Mouse (Mus musculus) embryonic facial prominence, embryonic 14.5 days (tissue): Measurements from ENCODE around the gene Hs3st2. TPM values are rescaled to one million over a fixed set of nuclear protein-coding genes. Genes with fewer than 3 reads are reported as not detected.

ENCODE experiments used
- ATAC-seq: fragments of 200-750 bp; cut with Nextera tagmentation; 2 replicates; pipeline ENCODE4 v1.8.0; 2017; ENCODE audit warnings: low read depth, moderate number of reproducible peaks, moderate TSS enrichment
- DNase-seq: peaks from one replicate; pipeline ENCODE4 v3.0.0-alpha.2; 2015; ENCODE audit warnings: low spot score
- H3K27ac ChIP-seq: fragments of 300-500 bp; sonication (generic); replicated peaks from 2 replicates; pipeline ENCODE4 v1.5.1; 2014; ENCODE audit warnings: low read depth, mild to moderate bottlenecking, low read length, moderate library complexity
- H3K27me3 ChIP-seq: fragments of 300-500 bp; sonication (generic); replicated peaks from 2 replicates; pipeline ENCODE4 v1.6.1; 2014; ENCODE audit warnings: low read length; ENCODE audit not compliant: control insufficient read depth, insufficient read depth
- H3K36me3 ChIP-seq: fragments of 300-500 bp; sonication (generic); 2 replicates; pipeline ENCODE4 v1.6.1; 2014; ENCODE audit warnings: low read length, mixed read lengths; ENCODE audit not compliant: control insufficient read depth, insufficient read depth
- H3K4me1 ChIP-seq: fragments of 300-500 bp; sonication (generic); 2 replicates; pipeline ENCODE4 v1.6.1; 2014; ENCODE audit warnings: antibody characterized with exemption, low read length; ENCODE audit not compliant: control insufficient read depth, insufficient read depth
- H3K4me2 ChIP-seq: fragments of 300-500 bp; sonication (generic); 2 replicates; pipeline ENCODE4 v1.6.1; 2014; ENCODE audit warnings: low read depth, mild to moderate bottlenecking, low read length, moderate library complexity, mixed read lengths
- H3K4me3 ChIP-seq: fragments of 300-500 bp; sonication (generic); 2 replicates; pipeline ENCODE4 v1.5.1; 2014; ENCODE audit warnings: low read depth, mild to moderate bottlenecking, low read length
- H3K9ac ChIP-seq: fragments of 300-500 bp; sonication (generic); 2 replicates; pipeline ENCODE4 v1.6.1; 2014; ENCODE audit warnings: low read depth, mild to moderate bottlenecking, low read length, moderate library complexity, mixed read lengths
- H3K9me3 ChIP-seq: fragments of 300-500 bp; sonication (generic); 2 replicates; pipeline ENCODE4 v1.6.1; 2016; ENCODE audit warnings: low read length; ENCODE audit not compliant: control insufficient read depth
- WGBS: fragments of 180-500 bp; shearing (Covaris S2); extraction: QIAGEN DNeasy Blood & Tissue Kit; methylation state at CpG from one replicate; pipeline ENCODE4 v1.1.7; 2014; 5-methylcytosine and 5-hydroxymethylcytosine counted together
- polyA plus RNA-seq: library from polyadenylated mRNA; unstranded; fragments of >200 nt; fragmentation: Nextera tagmentation; extraction: Ambion mirVana; gene quantifications from 2 replicates; pipeline ENCODE4 v1.2.1, GENCODE M21; 2014

The Hs3st2 gene
- polyA plus RNA-seq, 1 experiment from 2014 or later: 1.4 TPM

DNA sequence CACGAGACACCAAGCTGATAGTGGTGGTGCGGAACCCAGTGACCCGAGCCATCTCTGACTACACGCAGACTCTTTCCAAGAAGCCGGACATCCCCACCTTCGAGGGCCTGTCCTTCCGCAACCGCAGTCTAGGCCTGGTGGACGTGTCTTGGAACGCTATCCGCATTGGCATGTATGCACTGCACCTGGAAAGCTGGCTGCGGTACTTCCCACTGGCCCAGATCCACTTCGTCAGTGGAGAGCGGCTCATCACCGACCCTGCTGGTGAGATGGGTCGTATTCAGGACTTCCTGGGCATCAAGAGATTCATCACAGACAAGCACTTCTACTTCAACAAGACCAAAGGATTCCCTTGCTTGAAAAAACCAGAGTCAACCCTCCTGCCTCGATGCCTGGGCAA lies 108.9 kb downstream of the Hs3st2 start:
- 93% methylated on average over 17 of the region's 17 CpGs for WGBS
- ATAC-seq (no peak), DNase-seq (no peak)
- Histone ChIP-seq H3K4me1 (no peaks in the 10 kb centered on the region), H3K27ac (no peak overlapping the region), H3K27me3 (no peaks in the 10 kb centered on the region), H3K9me3 (no peaks in the 10 kb centered on the region), H3K4me2 (no peak overlapping the region), H3K36me3 (no peaks in the 10 kb centered on the region), H3K4me3 (no peak overlapping the region), H3K9ac (no peak overlapping the region)

DNA sequence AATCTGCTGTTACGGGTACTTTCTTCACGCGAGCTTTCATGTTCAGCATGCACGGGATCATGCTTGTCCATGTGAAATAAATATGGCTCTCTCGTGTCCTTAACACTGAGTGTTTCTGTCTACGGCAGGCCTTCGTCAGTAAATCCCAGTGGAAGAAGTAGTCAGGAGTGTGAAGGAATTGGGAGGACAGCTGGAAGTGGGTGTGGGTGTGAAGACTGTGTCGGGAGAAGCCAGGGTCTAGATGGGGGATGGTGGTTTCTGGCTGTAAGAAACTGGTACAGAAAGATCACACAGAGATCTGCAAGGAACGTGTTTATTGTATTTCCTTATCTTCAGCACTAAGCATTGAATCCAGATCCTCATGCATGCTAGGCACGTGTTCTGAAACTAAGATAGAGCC lies 110.0 kb downstream of the Hs3st2 start:
- no peaks in the 10 kb centered on the region for H3K27me3 ChIP-seq
- ATAC-seq: no peak
- no peak overlapping the region for H3K9ac ChIP-seq
- H3K9me3 ChIP-seq: no peaks in the 10 kb centered on the region
- no peaks in the 10 kb centered on the region for H3K4me1 ChIP-seq
- 88% methylated on average over 10 of the region's 10 CpGs for whole genome bisulfite sequencing
- no peak overlapping the region for H3K27ac ChIP-seq
- H3K4me2 ChIP-seq: no peak overlapping the region
- H3K4me3 ChIP-seq: no peak overlapping the region
- no peak for DNase-seq
- H3K36me3 ChIP-seq: no peaks in the 10 kb centered on the region

DNA sequence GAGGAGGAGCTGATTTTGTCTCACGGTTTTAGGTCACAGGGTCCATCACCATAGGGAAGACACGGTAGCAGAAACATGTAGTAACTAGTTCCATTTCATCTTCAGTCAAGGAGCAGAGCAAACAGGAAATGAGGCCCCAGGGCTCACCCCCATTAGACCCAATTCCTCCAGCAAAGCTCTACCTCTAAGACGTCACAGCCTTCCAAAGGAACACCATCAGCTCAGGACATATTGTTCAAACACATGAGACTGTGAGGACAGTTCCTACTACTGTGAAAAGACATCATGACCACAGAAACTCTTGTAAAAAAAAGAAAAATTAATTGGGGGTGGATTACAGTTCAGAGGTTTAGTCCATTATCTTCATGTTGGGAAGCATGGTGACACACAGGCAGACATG lies 125.1 kb downstream of the Hs3st2 start:
- Histone ChIP-seq H3K4me3 (no peak overlapping the region), H3K4me2 (no peak overlapping the region), H3K4me1 (no peaks in the 10 kb centered on the region), H3K27ac (no peak overlapping the region), H3K27me3 (no peaks in the 10 kb centered on the region; the same call in 1 of the 2 replicates), H3K36me3 (no peaks in the 10 kb centered on the region), H3K9ac (no peak overlapping the region), H3K9me3 (peaks cover 3% of the 10 kb centered on the region; the same call in 1 of the 2 replicates)
- no peak for DNase-seq
- no peak for ATAC-seq
- WGBS: 46% methylated on average over 3 of the region's 3 CpGs

DNA sequence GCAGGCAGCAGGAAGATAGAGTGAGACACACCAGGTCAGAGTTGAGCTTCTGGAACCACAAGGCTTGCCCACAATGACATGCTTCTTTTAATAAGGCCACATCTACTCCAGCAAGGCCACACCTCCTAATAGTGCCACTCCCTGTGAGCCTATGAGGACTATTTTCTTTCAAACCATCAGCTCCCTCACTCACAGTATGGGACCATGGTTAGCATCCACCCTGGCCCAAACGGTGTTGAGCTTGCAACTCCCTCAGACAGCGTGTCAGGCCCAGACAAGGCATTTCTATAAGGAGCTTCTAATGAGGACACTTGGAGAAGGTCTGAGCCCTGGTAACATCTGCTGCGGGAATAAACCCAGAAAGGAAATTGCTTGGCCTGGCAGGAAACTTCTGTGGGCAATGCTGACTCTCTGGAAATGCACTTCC lies 125.5 kb downstream of the Hs3st2 start:
- peak; percentile 7 for DNase-seq
- Histone ChIP-seq H3K4me3 (no peak overlapping the region), H3K4me2 (no peak overlapping the region), H3K9ac (no peak overlapping the region), H3K9me3 (peaks cover 4% of the 10 kb centered on the region; the same call in 1 of the 2 replicates), H3K27me3 (no peaks in the 10 kb centered on the region; the same call in 1 of the 2 replicates), H3K27ac (no peak overlapping the region), H3K4me1 (no peaks in the 10 kb centered on the region), H3K36me3 (no peaks in the 10 kb centered on the region)
- 75% methylated on average over 3 of the region's 3 CpGs for WGBS
- ATAC-seq: no peak

DNA sequence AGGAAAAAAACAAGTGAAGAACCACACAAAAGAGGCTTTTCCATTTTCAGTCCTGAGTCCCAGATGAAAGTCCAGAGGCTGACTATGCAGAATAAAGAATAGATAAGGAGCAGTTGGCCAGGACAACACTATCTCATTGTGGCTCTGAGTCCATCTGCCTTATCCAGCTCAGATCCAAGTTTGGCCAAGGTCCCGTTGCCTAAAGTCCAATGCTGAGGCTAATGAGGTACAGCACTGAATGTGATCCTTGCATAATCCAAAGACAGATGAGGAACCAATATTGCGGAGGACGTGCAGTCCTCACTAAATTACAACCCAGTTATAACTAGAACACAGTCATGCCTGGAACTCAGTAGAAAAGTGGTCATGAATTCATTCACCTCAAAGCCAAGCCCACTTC lies 130.5 kb downstream of the Hs3st2 start:
- Histone ChIP-seq H3K4me2 (no peak overlapping the region), H3K27me3 (no peaks in the 10 kb centered on the region), H3K4me3 (no peak overlapping the region), H3K27ac (no peak overlapping the region), H3K9me3 (peaks cover 8% of the 10 kb centered on the region; the same call in 1 of the 2 replicates), H3K9ac (no peak overlapping the region), H3K36me3 (no peaks in the 10 kb centered on the region), H3K4me1 (no peaks in the 10 kb centered on the region)
- WGBS: 87% methylated on average over 3 of the region's 3 CpGs
- ATAC-seq (no peak), DNase-seq (no peak)

DNA sequence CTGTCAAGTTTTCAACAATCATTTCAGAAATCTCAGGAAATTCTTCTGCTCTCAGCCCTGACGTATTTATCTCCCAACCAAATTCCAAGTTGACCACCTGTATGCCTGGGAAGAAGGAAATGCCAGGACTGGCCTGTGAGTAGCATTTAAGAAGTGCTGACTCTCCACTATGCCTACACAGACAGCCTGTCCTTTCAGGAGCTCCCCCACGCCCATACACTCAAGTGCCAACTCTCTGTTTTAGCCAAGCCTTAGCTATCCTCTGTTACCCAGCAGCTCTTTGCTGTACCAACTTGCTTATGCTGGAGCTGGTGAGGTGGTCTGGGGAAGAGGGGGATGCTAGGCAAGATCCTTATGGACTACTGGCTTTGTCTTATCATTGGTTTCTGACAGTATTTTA lies 137.4 kb downstream of the Hs3st2 start:
- H3K27ac ChIP-seq: no peak overlapping the region
- H3K4me2 ChIP-seq: no peak overlapping the region
- no peak overlapping the region for H3K4me3 ChIP-seq
- H3K9ac ChIP-seq: no peak overlapping the region
- H3K4me1 ChIP-seq: no peaks in the 10 kb centered on the region
- WGBS: 68% methylated on average over 2 of the region's 2 CpGs
- DNase-seq: no peak
- no peaks in the 10 kb centered on the region for H3K36me3 ChIP-seq
- ATAC-seq: no peak
- no peaks in the 10 kb centered on the region for H3K27me3 ChIP-seq
- H3K9me3 ChIP-seq: no peaks in the 10 kb centered on the region

DNA sequence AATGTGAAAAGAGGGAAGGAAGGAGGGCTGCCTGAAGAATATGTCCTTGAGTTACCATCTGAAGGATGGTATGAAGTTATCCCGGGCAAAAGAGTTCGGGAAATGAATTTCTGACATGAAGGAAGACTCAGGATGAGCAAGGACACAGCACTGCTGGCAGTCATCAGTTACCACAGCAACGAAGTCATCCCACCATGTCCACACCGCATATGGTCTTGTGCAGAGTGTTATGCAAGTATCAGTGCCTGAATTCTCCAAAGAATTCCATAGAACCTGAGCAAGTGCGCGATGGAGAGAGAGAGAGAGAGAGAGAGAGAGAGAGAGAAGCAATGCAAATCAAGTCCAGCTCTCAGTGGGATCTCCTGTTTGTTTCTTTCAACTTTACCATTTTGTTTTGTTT lies 142.0 kb downstream of the Hs3st2 start:
- no peak overlapping the region for H3K27ac ChIP-seq
- ATAC-seq: no peak
- DNase-seq: no peak
- H3K9ac ChIP-seq: no peak overlapping the region
- H3K4me2 ChIP-seq: no peak overlapping the region
- H3K27me3 ChIP-seq: no peaks in the 10 kb centered on the region
- no peak overlapping the region for H3K4me3 ChIP-seq
- WGBS: 83% methylated on average over 6 of the region's 6 CpGs
- no peaks in the 10 kb centered on the region for H3K4me1 ChIP-seq
- no peaks in the 10 kb centered on the region for H3K36me3 ChIP-seq
- no peaks in the 10 kb centered on the region for H3K9me3 ChIP-seq

DNA sequence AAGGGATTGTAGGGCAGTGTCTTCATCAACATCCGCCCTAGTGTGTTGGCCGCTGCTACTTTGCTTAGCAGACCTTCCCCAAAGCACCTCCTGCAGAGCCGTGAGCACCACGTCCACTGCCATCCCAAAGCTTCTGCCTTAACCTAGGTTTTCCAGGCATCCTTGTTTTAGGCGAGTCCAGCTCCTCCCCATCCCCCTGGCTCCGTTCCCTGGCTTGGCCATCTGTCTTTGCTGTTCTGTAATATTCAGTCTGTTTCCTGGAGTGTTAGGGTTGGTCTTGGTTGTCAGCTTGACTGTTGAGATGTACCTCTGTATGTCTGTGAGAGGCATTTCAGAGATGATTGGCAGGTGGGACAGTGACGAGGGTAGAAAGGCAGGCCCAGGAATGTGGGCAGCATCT lies 142.7 kb downstream of the Hs3st2 start:
- Histone ChIP-seq H3K36me3 (no peaks in the 10 kb centered on the region), H3K9me3 (no peaks in the 10 kb centered on the region), H3K27me3 (no peaks in the 10 kb centered on the region), H3K27ac (no peak overlapping the region), H3K4me3 (no peak overlapping the region), H3K4me1 (no peaks in the 10 kb centered on the region), H3K4me2 (no peak overlapping the region), H3K9ac (no peak overlapping the region)
- WGBS: 75% methylated on average over 7 of the region's 7 CpGs
- DNase-seq (no peak), ATAC-seq (no peak)

DNA sequence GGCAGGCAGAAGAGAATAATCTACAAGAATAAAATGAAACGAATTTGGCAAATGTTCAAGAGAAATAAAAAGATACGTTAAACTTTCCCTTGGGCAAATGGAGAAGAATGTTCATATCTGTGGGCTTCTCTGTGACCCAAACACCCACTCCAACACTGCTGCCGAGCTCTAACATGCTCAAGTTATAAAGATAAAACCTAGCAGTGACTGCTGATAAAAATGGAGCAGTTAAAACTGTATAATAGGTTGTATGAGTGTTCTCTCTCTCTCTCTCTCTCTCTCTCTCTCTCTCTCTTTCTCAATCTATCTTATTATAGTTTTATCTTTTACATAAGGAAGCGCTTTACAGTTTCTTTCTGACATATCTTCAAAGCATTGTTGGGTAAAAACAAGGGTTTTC lies 144.3 kb downstream of the Hs3st2 start:
- DNase-seq: peak; percentile 2
- H3K4me3 ChIP-seq: no peak overlapping the region
- H3K36me3 ChIP-seq: no peaks in the 10 kb centered on the region
- H3K27ac ChIP-seq: no peak overlapping the region
- no peaks in the 10 kb centered on the region for H3K9me3 ChIP-seq
- no peak overlapping the region for H3K9ac ChIP-seq
- H3K27me3 ChIP-seq: no peaks in the 10 kb centered on the region
- H3K4me2 ChIP-seq: no peak overlapping the region
- WGBS: 69% methylated on average over 4 of the region's 4 CpGs
- H3K4me1 ChIP-seq: no peaks in the 10 kb centered on the region
- no peak for ATAC-seq
